ENCODE assay signal across 8 mouse cellular contexts in the genomic region with DNA sequence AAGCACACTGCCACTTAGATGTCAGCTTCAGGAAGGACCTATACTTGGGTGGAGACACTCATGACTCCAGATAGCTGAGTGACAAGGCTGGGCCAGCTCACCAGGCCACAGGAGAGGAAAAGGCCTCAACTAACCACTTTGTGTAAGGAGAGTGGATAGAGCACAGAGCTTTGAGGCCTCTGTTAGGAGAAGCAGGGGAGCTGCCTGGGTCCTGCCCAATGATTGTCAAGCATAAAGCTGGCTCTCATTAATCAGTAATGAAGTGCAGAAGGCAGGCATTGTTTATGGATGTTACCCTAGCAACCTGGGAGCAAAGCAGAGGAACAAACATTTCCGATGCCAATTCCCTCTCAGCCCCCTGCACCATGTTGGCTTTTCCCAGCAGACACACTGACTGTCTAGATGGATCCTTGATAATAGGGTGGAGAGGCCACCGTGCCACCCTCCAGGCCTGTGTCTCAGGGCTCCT. TPM values are rescaled to one million over a fixed set of nuclear protein-coding genes. Genes with fewer than 3 reads are reported as not detected.
DNase-seq lines count a peak whose midpoint lies in the region; ATAC-seq and TF ChIP-seq lines count a peak whose summit lies in the region.

No protein-coding gene starts in this region.

- peak; percentile 71 for ATAC-seq in forebrain, embryonic 14.5 days
- peak; percentile 69; the same call in 1 of the 2 replicates for ATAC-seq in midbrain, embryonic 14.5 days (ENCODE audit: low FRiP score, low TSS enrichment)

- no peak overlapping the region for H3K4me2 ChIP-seq in forebrain, embryonic 14.5 days (ENCODE audit: low read length)
- no peak overlapping the region for H3K4me2 ChIP-seq in midbrain, embryonic 14.5 days (ENCODE audit: low read length)

- peak; percentile 46 for DNase-seq in embryo, embryonic 10.5 days (ENCODE audit: low spot score)
- DNase-seq in forebrain, embryonic 14.5 days (ENCODE audit: low spot score) = peak; percentile 73
- peak; percentile 45 for DNase-seq in kidney, postnatal 14 days
- peak; percentile 57 for DNase-seq in midbrain, embryonic 14.5 days
- DNase-seq in spleen, postnatal 14 days (ENCODE audit: low spot score in 2 of 2) = no peak
- no peak for DNase-seq in frontal cortex, adult 2 months (ENCODE audit: extremely low spot score in 1 of 2, low spot score in 1 of 2)
- no peak for DNase-seq in heart, adult 18-20 months
- DNase-seq in thymus, adult 2 months = no peak

- H3K9ac ChIP-seq in forebrain, embryonic 14.5 days (ENCODE audit: low read length) = no peak overlapping the region
- no peak overlapping the region for H3K9ac ChIP-seq in midbrain, embryonic 14.5 days (replicated peaks; ENCODE audit: low read length)

- WGBS in forebrain, embryonic 14.5 days = 34% methylated on average over 2 of the region's 2 CpGs
- WGBS in midbrain, embryonic 14.5 days = 29% methylated on average over 2 of the region's 2 CpGs
- 88% methylated on average over 2 of the region's 2 CpGs for WGBS in thymus, adult 2 months

- peak overlapping the region; percentile 24; the same call in 1 of the 2 replicates for H3K27ac ChIP-seq in forebrain, embryonic 14.5 days (ENCODE audit: low read depth, low read length)
- H3K27ac ChIP-seq in midbrain, embryonic 14.5 days (replicated peaks; ENCODE audit: low read depth, low read length) = peak overlapping the region; percentile 66
- no peak overlapping the region for H3K27ac ChIP-seq in thymus, adult 2 months (ENCODE audit: control insufficient read depth, insufficient read depth, low read length)

- no peak overlapping the region for H3K4me3 ChIP-seq in forebrain, embryonic 14.5 days (ENCODE audit: low read depth, low read length)
- H3K4me3 ChIP-seq in midbrain, embryonic 14.5 days (replicated peaks; ENCODE audit: low read depth, low read length) = no peak overlapping the region
- no peak overlapping the region for H3K4me3 ChIP-seq in thymus, adult 2 months (ENCODE audit: control insufficient read depth, insufficient read depth, low read length)

- no peaks in the 10 kb centered on the region for H3K27me3 ChIP-seq in forebrain, embryonic 14.5 days (replicated peaks; ENCODE audit: control insufficient read depth, insufficient read depth, low read length)
- no peaks in the 10 kb centered on the region for H3K27me3 ChIP-seq in midbrain, embryonic 14.5 days (ENCODE audit: control insufficient read depth, insufficient read depth, low read length)
- no peaks in the 10 kb centered on the region for H3K27me3 ChIP-seq in thymus, adult 2 months (ENCODE audit: control insufficient read depth, insufficient read depth, low read length)

- TF ChIP-seq CTCF in thymus, adult 2 months (IDR thresholded peaks at IDR 0.05; ENCODE audit: borderline replicate concordance, control insufficient read depth, extremely low read depth, insufficient read depth, low read length, poor library complexity) = no peak

- H3K9me3 ChIP-seq in forebrain, embryonic 14.5 days (replicated peaks; ENCODE audit: control insufficient read depth, low read length) = no peaks in the 10 kb centered on the region
- H3K9me3 ChIP-seq in midbrain, embryonic 14.5 days (ENCODE audit: control insufficient read depth, low read length) = no peaks in the 10 kb centered on the region

- no peak for TF ChIP-seq POLR2A in thymus, adult 2 months (IDR thresholded peaks at IDR 0.05; ENCODE audit: control insufficient read depth, extremely low read depth, insufficient read depth, low read length, poor library complexity)

- peaks cover 4% of the 10 kb centered on the region; the same call in 1 of the 2 replicates for H3K4me1 ChIP-seq in forebrain, embryonic 14.5 days (ENCODE audit: control insufficient read depth, insufficient read depth, low read length)
- H3K4me1 ChIP-seq in midbrain, embryonic 14.5 days (ENCODE audit: control insufficient read depth, insufficient read depth, low read length) = peaks cover 10% of the 10 kb centered on the region; the same call in 1 of the 2 replicates
- H3K4me1 ChIP-seq in thymus, adult 2 months (replicated peaks; ENCODE audit: control insufficient read depth, insufficient read depth, low read length) = peaks cover 11% of the 10 kb centered on the region

- H3K36me3 ChIP-seq in forebrain, embryonic 14.5 days (ENCODE audit: control insufficient read depth, insufficient read depth, low read length) = no peaks in the 10 kb centered on the region
- no peaks in the 10 kb centered on the region for H3K36me3 ChIP-seq in midbrain, embryonic 14.5 days (ENCODE audit: control insufficient read depth, insufficient read depth, low read length)
- no peaks in the 10 kb centered on the region for H3K36me3 ChIP-seq in thymus, adult 2 months (ENCODE audit: control insufficient read depth, insufficient read depth, low read length)

RNA-seq across cellular contexts. Expression of a gene that starts 44.6 kb away (rescaled TPM):
- 132 TPM in 2 replicates for polyA plus RNA-seq in forebrain, embryonic 14.5 days (2014; fragmentation: Nextera tagmentation; extraction: Ambion mirVana)
- 116 and 142 TPM in 2 replicates for polyA plus RNA-seq in midbrain, embryonic 14.5 days (2014; fragmentation: Nextera tagmentation; extraction: Ambion mirVana)
- polyA plus RNA-seq in frontal cortex, adult 2 months (2012; rRNA removed) = 78.5 and 90.0 TPM in 2 replicates
- total RNA-seq in heart, adult 18-20 months (2021) = 100 to 1,000 TPM in 1 of 2 experiments, 10 to 100 TPM in 1; 95.5 to 185 TPM
- polyA plus RNA-seq in thymus, adult 2 months (2012; rRNA removed) = 35.4 and 48.0 TPM in 2 replicates

Comparison
In these comparisons a context has a peak if more than half of its experiments do, and no peak if none do; other contexts are left out.
1. DNase-seq: peak in embryo, embryonic 10.5 days (single experiment), forebrain, embryonic 14.5 days (single experiment), kidney, postnatal 14 days (single experiment) and midbrain, embryonic 14.5 days (single experiment); none in spleen, postnatal 14 days (0 of 2), frontal cortex, adult 2 months (0 of 2), heart, adult 18-20 months (0 of 2) and thymus, adult 2 months (single experiment).